Mouse (Mus musculus): ENCODE data around the gene Dock4.

Dock4 gene

GRCm38 (mm10) chr12:40511643-40512369 lies 66.1 kb downstream of the Dock4 start:
- no peak for DNase-seq (ENCODE audit: low read depth, low spot score)

GRCm38 (mm10) chr12:40512370-40512693 lies 66.6 kb downstream of the Dock4 start:
- DNase-seq (ENCODE audit: low read depth, low spot score) = no peak

- no peak for DNase-seq (ENCODE audit: low read depth, low spot score)
Observed at GRCm38 (mm10) chr12:40512994-40513393, 67.2 kb downstream of the Dock4 start.

- DNase-seq (ENCODE audit: low read depth, low spot score) = no peak
Observed at GRCm38 (mm10) chr12:40514021-40514420, 68.3 kb downstream of the Dock4 start.

- DNase-seq (ENCODE audit: low read depth, low spot score) = no peak
Observed at GRCm38 (mm10) chr12:40522468-40522867, 76.7 kb downstream of the Dock4 start.

GRCm38 (mm10) chr12:40523020-40523419 lies 77.3 kb downstream of the Dock4 start:
- no peak for DNase-seq (ENCODE audit: low read depth, low spot score)

- no peak for DNase-seq (ENCODE audit: low read depth, low spot score)
Observed at GRCm38 (mm10) chr12:40525045-40525444, 79.3 kb downstream of the Dock4 start.

- no peak for DNase-seq (ENCODE audit: low read depth, low spot score)
Observed at GRCm38 (mm10) chr12:40535655-40536618, 90.2 kb downstream of the Dock4 start.

- no peak for DNase-seq (ENCODE audit: low read depth, low spot score)
Observed at GRCm38 (mm10) chr12:40537826-40538225, 92.1 kb downstream of the Dock4 start.

- DNase-seq (ENCODE audit: low read depth, low spot score) = no peak
Observed at GRCm38 (mm10) chr12:40538318-40538717, 92.6 kb downstream of the Dock4 start.

- no peak for DNase-seq (ENCODE audit: low read depth, low spot score)
Observed at GRCm38 (mm10) chr12:40538780-40539179, 93.0 kb downstream of the Dock4 start.

- no peak for DNase-seq (ENCODE audit: low read depth, low spot score)
Observed at GRCm38 (mm10) chr12:40544273-40544672, 98.5 kb downstream of the Dock4 start.

- DNase-seq (ENCODE audit: low read depth, low spot score) = no peak
Observed at GRCm38 (mm10) chr12:40546827-40547226, 101.1 kb downstream of the Dock4 start.

GRCm38 (mm10) chr12:40551317-40551716 lies 105.6 kb downstream of the Dock4 start:
- no peak for DNase-seq (ENCODE audit: low read depth, low spot score)

- no peak for DNase-seq (ENCODE audit: low read depth, low spot score)
Observed at GRCm38 (mm10) chr12:40552201-40552600, 106.4 kb downstream of the Dock4 start.

- no peak for DNase-seq (ENCODE audit: low read depth, low spot score)
Observed at GRCm38 (mm10) chr12:40553929-40554328, 108.2 kb downstream of the Dock4 start.

GRCm38 (mm10) chr12:40554941-40555511 lies 109.3 kb downstream of the Dock4 start:
- no peak for DNase-seq (ENCODE audit: low read depth, low spot score)

GRCm38 (mm10) chr12:40558600-40558999 lies 112.8 kb downstream of the Dock4 start:
- DNase-seq (ENCODE audit: low read depth, low spot score) = no peak

- DNase-seq (ENCODE audit: low read depth, low spot score) = no peak
Observed at GRCm38 (mm10) chr12:40559103-40559502, 113.4 kb downstream of the Dock4 start.

GRCm38 (mm10) chr12:40563703-40564102 lies 118.0 kb downstream of the Dock4 start:
- no peak for DNase-seq (ENCODE audit: low read depth, low spot score)

GRCm38 (mm10) chr12:40564261-40564660 lies 118.5 kb downstream of the Dock4 start:
- no peak for DNase-seq (ENCODE audit: low read depth, low spot score)

GRCm38 (mm10) chr12:40568365-40568885 lies 122.7 kb downstream of the Dock4 start:
- DNase-seq (ENCODE audit: low read depth, low spot score) = no peak

Data from telencephalon, adult 2 months (tissue).